Mouse (Mus musculus) liver, postnatal 0 days (tissue): Measurements from ENCODE around the gene Armh2. TPM values are rescaled to one million over a fixed set of nuclear protein-coding genes. Genes with fewer than 3 reads are reported as not detected.
"Not testable (repeated sequence)": the region's sequence is repeated elsewhere in the genome, so short reads cannot be mapped to it uniquely, and the experiment has no call there.

Experiments used
- ATAC-seq: fragments of 200-750 bp; cut with Nextera tagmentation; 2 replicates; pipeline ENCODE4 v1.8.0; 2017; ENCODE audit warnings: mild to moderate bottlenecking, moderate library complexity
- DNase-seq: peaks from one replicate; pipeline ENCODE4 v3.0.0-alpha.2; 2016
- H3K27ac ChIP-seq: fragments of 300-500 bp; sonication (generic); 2 replicates; pipeline ENCODE4 v1.5.1; 2014; ENCODE audit warnings: antibody characterized with exemption, moderate library complexity, mild to moderate bottlenecking, low read depth
- H3K27me3 ChIP-seq: fragments of 300-500 bp; sonication (generic); 2 replicates; pipeline ENCODE4 v1.6.1; 2014; ENCODE audit warnings: low read length, control low read depth, mixed read lengths; ENCODE audit not compliant: insufficient read depth
- H3K36me3 ChIP-seq: fragments of 300-500 bp; sonication (generic); replicated peaks from 2 replicates; pipeline ENCODE4 v1.6.1; 2014; ENCODE audit warnings: mild to moderate bottlenecking, control low read depth, low read length, moderate library complexity, mixed read lengths; ENCODE audit not compliant: insufficient read depth
- H3K4me1 ChIP-seq: fragments of 300-500 bp; sonication (generic); 2 replicates; pipeline ENCODE4 v1.6.1; 2014; ENCODE audit warnings: antibody characterized with exemption, mild to moderate bottlenecking, control low read depth; ENCODE audit not compliant: insufficient read depth
- H3K4me2 ChIP-seq: fragments of 300-500 bp; sonication (generic); 2 replicates; pipeline ENCODE4 v1.6.1; 2014; ENCODE audit warnings: low read depth, mild to moderate bottlenecking, low read length, moderate library complexity, mixed read lengths
- H3K4me3 ChIP-seq: fragments of 300-500 bp; sonication (generic); 2 replicates; pipeline ENCODE4 v1.5.1; 2014; ENCODE audit warnings: low read depth, low read length
- H3K9ac ChIP-seq: fragments of 300-500 bp; sonication (generic); replicated peaks from 2 replicates; pipeline ENCODE4 v1.6.1; 2014; ENCODE audit warnings: mild to moderate bottlenecking, moderate library complexity
- H3K9me3 ChIP-seq: fragments of 300-500 bp; sonication (generic); 2 replicates; pipeline ENCODE4 v1.6.1; 2016; ENCODE audit warnings: mild to moderate bottlenecking, control low read depth, low read length, mixed read lengths
- CTCF ChIP-seq: sonication (generic); IDR thresholded peaks from 2 replicates; pipeline ENCODE4 v1.5.1; 2016; ENCODE audit warnings: antibody characterized with exemption, low read depth
- EP300 ChIP-seq: IDR thresholded peaks from 2 replicates; pipeline ENCODE4 v1.6.1; 2016; ENCODE audit warnings: antibody characterized with exemption, low read depth, mild to moderate bottlenecking
- WGBS: fragments of 180-500 bp; shearing (Covaris S2); extraction: QIAGEN DNeasy Blood & Tissue Kit; methylation state at CpG from one replicate; pipeline ENCODE4 v1.1.7; 2014; ENCODE audit not compliant: insufficient replicate concordance; 5-methylcytosine and 5-hydroxymethylcytosine counted together
- polyA plus RNA-seq: library from polyadenylated mRNA; unstranded; fragments of >200 nt; fragmentation: Nextera tagmentation; extraction: Ambion mirVana; gene quantifications from 2 replicates; pipeline ENCODE4 v1.2.1, GENCODE M21; 2015

Gene Armh2
- polyA plus RNA-seq, 1 experiment from 2014 or later: not detected

DNA sequence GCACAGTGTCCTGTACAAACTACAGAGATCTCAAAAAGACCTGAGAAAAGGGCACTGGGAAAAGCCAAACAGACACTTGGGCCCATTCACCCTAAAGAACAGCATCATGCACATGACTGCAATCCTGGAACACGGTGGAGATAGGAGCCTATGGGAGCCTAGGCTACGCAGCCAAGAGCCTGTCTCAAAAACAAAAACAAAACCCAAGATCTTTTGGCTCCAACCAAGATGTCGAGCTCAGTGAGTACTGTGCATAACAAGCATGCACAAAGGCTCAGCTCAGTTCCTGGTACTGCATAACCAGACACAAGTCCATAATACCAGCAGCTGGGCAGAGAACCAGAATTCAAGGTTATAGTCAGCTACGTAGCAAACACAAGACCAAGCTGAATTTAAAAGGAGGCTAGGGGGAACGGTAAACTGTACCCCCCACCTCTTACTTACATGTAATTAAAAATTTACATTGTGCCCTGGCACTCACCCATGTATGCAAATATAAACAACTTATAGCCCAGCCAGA, 19.4 kb downstream of the Armh2 start:
- DNase-seq: no peak
- Histone ChIP-seq H3K36me3 (peaks cover 36% of the 10 kb centered on the region), H3K27me3 (no peaks in the 10 kb centered on the region), H3K4me1 (peaks cover 19% of the 10 kb centered on the region), H3K4me3 (peak overlapping the region; percentile 76), H3K9me3 (no peaks in the 10 kb centered on the region), H3K4me2 (peak overlapping the region; percentile 82), H3K9ac (peak overlapping the region; percentile 87), H3K27ac (peak overlapping the region; percentile 96)
- 59% methylated on average over 5 of the region's 5 CpGs for WGBS
- TF ChIP-seq CTCF: no peak
- TF ChIP-seq EP300: no peak
- ATAC-seq: no peak

DNA sequence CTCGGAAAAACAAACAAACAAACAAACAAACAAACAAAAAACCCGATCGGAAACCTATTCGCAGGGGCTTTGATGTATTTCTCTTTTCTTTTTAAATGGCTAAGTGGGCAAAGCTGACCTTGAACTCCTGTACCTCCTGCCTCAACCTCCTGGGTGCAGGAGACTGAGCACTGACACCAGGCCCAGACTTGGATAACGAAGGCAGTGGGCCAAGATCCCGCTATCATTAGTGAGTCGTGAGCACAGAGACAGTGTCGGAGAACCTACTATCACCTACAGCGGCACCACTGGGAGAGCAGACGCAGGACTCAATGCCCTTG, 20.0 kb downstream of the Armh2 start:
- peak overlapping the region; percentile 87 for H3K9ac ChIP-seq
- no peaks in the 10 kb centered on the region for H3K27me3 ChIP-seq
- 5% methylated on average over 10 of the region's 10 CpGs for WGBS
- ATAC-seq (no peak), DNase-seq (no peak)
- no peaks in the 10 kb centered on the region for H3K9me3 ChIP-seq
- peaks cover 31% of the 10 kb centered on the region for H3K36me3 ChIP-seq
- H3K4me1 ChIP-seq: peaks cover 19% of the 10 kb centered on the region
- TF ChIP-seq CTCF (0 out of 2 replicates have a peak, but pooled peaks have one; percentile 6), EP300 (no peak)
- H3K27ac ChIP-seq: peak overlapping the region; percentile 96
- H3K4me3 ChIP-seq: peak overlapping the region; percentile 76
- peak overlapping the region; percentile 82 for H3K4me2 ChIP-seq

DNA sequence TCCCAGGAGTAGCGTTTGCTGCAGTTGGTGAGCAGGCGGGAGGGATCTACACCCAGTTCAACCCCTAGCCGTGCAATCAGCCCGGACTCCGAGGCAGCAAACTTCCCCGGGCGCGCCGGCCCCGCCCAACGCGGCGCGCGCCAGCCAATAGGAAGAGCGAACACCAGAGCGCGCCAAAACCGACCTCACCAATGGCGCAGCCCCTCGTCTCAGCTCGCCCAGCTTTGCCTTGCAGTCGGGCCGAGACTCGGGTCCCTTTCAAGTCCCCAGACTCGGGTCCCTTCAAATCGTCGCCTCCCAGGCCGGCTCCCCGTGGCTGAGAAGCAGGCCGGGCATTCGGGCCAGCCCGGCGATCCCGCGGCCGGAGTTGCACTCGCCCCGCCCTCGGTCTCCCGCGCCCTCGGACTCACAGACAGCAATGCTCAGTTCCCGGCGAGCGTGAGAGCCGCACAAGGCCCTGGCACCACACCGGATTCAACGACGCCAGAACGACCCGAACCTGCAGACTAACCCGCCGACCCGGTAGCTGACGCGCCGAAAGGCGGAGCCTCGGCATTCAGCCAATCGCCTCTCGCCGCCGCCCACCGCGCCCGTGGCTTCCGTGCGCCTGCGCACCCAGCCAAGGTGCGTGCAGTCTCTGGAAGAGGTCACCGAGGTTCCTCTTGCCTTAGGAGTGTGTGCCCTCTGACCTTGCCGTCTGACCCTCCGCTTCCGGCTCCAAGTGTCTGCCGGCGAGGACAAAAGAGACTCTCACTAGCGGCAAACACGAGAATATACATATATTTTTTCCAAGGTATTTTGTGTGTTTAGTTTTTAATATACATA, 20.6 kb downstream of the Armh2 start, which contains the start of gene Gmnn:
Gene Gmnn (minus strand): TSS at position 521 of the 825 bp plus-strand sequence.
- peak; percentile 98 for ATAC-seq
- 2% methylated on average over 74 of the region's 79 CpGs for WGBS

GRCm38 (mm10) chr13:24762254-24762653, 21.2 kb downstream of the Armh2 start:
- H3K9me3 ChIP-seq: no peaks in the 10 kb centered on the region
- peak overlapping the region; percentile 82 for H3K4me2 ChIP-seq
- DNase-seq: no peak
- H3K9ac ChIP-seq: peak overlapping the region; percentile 87
- H3K4me1 ChIP-seq: peaks cover 19% of the 10 kb centered on the region
- peaks cover 19% of the 10 kb centered on the region for H3K36me3 ChIP-seq
- ATAC-seq: no peak
- H3K27ac ChIP-seq: peak overlapping the region; percentile 96
- TF ChIP-seq CTCF: no peak
- TF ChIP-seq EP300: no peak
- no peaks in the 10 kb centered on the region for H3K27me3 ChIP-seq
- WGBS: 20% methylated on average over 4 of the region's 4 CpGs
- H3K4me3 ChIP-seq: peak overlapping the region; percentile 76

More for the DNA sequence above, 20.6 kb downstream of the Armh2 start, which contains the start of gene Gmnn:
- Histone ChIP-seq H3K9ac (peak within 1 kb of the TSS; percentile 87), H3K36me3 (peaks cover 26% of the 10 kb centered on the region), H3K27me3 (no peaks in the 10 kb centered on the region), H3K4me2 (peak within 1 kb of the TSS; percentile 82), H3K9me3 (no peaks in the 10 kb centered on the region), H3K27ac (peak within 1 kb of the TSS; percentile 96), H3K4me3 (peak within 1 kb of the TSS; percentile 76), H3K4me1 (peaks cover 19% of the 10 kb centered on the region)
- peak; percentile 96 for DNase-seq
- TF ChIP-seq EP300 (no peak), CTCF (no peak; the same call in 1 of the 2 replicates)

- not testable (repeated sequence) for H3K27ac ChIP-seq, DNase-seq, H3K9me3 ChIP-seq, H3K27me3 ChIP-seq, H3K4me1 ChIP-seq, H3K9ac ChIP-seq, ATAC-seq, H3K36me3 ChIP-seq, H3K4me3 ChIP-seq, H3K4me2 ChIP-seq
- 73% methylated on average over 4 of the region's 4 CpGs for WGBS
Measured at GRCm38 (mm10) chr13:24767809-24768208, 26.8 kb downstream of the Armh2 start.

- H3K36me3 ChIP-seq, H3K9ac ChIP-seq, H3K9me3 ChIP-seq, H3K27ac ChIP-seq, H3K4me3 ChIP-seq, DNase-seq, ATAC-seq, H3K4me2 ChIP-seq, H3K4me1 ChIP-seq, H3K27me3 ChIP-seq: not testable (repeated sequence)
- 88% methylated on average over 10 of the region's 10 CpGs for WGBS
Measured at GRCm38 (mm10) chr13:24771482-24771881, 30.4 kb downstream of the Armh2 start.
